Mouse (Mus musculus): ENCODE measurements around the gene Elovl7. TPM values are rescaled to one million over a fixed set of nuclear protein-coding genes. Genes with fewer than 3 reads are reported as not detected.

Elovl7 gene
- polyA plus RNA-seq (2012; rRNA removed) = 6.4 and 7.8 TPM in 2 replicates

DNA sequence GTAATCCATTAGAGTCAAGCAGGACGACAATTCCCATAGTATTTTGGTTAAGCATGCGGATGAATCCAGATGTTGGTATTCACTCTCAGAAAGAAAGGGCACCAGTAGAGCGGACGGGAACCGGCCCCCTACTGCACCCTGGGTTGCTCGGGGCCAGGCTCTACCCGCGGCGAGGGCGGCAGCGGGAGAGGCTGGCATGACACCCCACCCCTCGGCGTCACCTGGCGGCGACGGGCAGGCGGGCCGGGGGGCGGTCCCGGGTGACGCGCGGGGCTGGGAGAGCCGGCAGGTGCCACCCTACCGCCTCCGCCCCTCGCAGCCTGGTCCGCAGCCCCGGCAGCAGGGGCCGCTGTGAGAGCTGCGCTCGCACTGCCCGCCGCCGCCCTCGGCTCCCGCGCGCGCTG lies at the start of gene Elovl7:
Elovl7 (plus strand) TSS at position 324 of the 404 bp plus-strand sequence.

DNA sequence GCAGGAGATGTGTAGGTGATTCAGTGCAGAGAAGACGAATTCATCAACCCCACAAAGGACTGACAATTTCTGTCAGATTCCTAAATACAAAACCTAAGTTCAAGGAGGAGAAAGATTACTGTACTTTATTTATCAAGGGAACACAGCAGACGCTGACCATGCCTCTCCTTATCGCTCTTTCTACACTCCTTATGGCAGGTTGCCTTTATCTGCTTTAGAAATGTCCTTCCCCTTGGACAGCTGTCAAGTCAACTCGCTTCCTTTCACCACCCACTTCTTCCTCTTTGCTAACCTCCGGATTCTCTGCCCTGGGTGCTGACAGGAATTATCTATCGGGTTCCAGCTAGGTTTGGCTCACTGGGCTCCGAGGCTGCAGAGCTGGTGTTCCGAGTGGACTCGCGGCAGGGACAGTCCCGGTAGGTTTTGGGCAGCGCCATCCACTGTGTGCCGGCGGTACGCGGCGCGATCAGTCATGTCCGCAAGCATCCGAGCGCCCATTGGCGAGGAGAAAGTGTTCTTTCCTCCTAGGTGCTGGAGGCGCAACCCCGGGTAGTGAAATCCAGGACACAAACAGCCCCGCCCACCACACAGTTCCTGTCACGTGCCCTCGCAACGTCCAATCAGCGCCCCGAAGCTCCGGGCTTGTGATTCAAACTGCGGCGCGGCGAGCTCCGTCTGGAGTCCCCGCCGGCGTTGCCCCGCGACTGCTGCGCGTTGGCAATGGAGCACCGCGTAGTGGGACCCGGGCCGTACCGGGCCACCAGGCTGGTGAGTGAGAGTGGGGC lies 101.7 kb downstream of the Elovl7 start, which contains the start of gene Depdc1b:
Depdc1b (plus strand) TSS at position 631 of the 785 bp plus-strand sequence.

Other genes with a start within 250 kb of the Elovl7 start
- gene Smim15, start 170.0 kb upstream of the Elovl7 start, polyA plus RNA-seq (2012; rRNA removed) = 6.5 and 6.6 TPM in 2 replicates
- 4.3 and 6.5 TPM in 2 replicates for gene Ndufaf2, start 55.8 kb upstream of the Elovl7 start, polyA plus RNA-seq (2012; rRNA removed)
- 4.8 TPM in 2 replicates for gene Ercc8, start 55.7 kb upstream of the Elovl7 start, polyA plus RNA-seq (2012; rRNA removed)
- gene Depdc1b, start 101.9 kb downstream of the Elovl7 start, polyA plus RNA-seq (2012; rRNA removed) = 0.63 and 0.96 TPM in 2 replicates
- 9.4 and 11.6 TPM in 2 replicates for gene Pde4d, start 235.5 kb downstream of the Elovl7 start, polyA plus RNA-seq (2012; rRNA removed)